Mouse (Mus musculus): ENCODE data around the gene Aqp2.

Aqp2 gene

DNA sequence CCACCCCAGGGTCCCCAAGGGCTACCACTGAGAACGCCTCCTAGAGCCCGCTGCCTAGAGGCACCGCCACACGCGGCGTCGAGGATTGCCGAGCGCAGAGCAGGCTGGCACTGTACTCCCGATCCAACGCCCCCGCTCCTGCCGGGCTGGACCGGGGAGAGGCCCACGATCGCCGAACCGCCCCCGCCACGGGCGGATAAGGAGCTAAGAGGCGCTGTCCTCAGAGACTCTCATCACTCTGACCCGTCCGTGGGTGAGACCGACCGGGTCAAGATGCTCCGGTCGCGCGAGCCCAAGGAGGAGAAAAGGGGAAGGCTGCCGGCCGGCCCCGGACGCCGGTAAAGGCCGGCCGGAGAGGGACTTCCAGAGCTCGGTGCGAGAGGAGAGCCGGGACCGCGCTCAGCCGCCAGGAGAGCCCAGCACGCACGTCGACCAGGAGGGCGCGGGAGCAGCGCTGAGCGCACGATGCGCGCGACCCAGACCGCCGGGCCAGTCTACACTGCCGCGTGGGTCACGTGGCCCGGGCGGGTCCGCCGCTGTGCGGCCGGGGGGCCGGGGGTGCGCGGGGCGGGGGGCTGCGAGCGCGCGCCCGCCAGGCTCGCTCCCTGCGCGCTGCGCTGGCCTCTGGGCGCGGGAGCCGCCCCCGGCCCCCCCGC lies 11.7 kb downstream of the Aqp2 start, which contains the start of gene Aqp5:
TSS of gene Aqp5 (plus strand) at position 354 of the 656 bp plus-strand sequence.
- no peak for DNase-seq (ENCODE audit: low spot score in 2 of 2)

DNA sequence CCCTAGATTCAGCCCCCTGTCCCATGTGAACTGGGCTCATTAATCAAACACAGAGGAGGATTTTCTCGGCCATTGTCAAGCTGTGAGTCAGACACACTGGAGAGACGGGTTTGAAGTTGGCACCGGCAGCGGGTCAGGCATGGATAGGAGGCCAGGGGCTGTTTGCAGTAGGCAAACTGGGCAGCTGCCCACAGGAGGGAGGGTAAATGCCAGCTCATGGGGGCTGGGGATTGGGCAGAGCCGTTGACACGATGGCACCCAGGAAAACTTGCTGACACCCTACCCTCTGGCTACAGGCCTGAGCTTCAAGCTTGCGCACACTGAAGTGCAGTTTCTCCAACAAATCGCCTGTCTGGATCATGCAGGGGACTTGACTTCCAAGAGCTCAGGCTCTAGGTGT lies 13.3 kb downstream of the Aqp2 start:
- no peak for DNase-seq (ENCODE audit: low spot score in 2 of 2)

DNA sequence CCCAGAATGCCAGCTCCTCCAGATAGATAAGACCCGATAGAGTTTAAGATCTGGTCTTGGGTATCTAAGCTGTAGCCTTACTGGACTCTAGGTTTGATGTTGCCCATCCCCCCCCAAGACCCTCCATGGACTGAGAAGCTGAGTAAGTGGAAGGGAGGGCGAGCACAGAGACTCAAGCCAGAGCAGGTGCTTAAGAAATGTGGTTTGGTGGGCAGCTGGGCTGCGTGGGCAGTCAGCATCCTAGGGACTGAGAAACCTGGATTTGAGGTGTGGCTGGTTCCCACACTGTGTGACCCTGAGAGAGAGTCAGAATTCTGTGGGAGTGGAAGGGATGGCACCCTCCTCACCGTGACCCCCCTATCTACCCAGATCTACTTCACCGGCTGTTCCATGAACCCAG lies 14.0 kb downstream of the Aqp2 start:
- no peak for DNase-seq (ENCODE audit: low spot score in 2 of 2)

DNA sequence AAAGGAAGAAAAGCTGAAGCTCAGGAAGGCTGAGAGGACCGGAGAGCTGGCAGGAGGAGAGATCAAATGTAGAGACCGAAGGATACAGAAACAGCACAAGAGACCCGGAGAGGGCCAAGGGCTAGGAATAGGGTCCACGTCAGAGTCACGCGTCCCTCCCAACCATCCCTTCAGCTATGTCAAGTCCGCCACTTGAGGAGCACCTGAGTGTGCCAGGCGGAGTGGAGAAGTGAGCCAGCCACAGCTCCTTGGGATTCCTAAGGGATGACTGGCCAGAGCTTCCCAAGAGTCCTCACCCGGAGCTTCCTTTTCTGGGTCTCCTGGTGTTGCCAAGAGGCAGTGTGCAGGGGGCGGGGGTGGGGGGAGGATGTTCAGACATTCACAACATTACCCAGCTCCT lies 16.1 kb downstream of the Aqp2 start:
- no peak for DNase-seq (ENCODE audit: low spot score in 2 of 2)

DNA sequence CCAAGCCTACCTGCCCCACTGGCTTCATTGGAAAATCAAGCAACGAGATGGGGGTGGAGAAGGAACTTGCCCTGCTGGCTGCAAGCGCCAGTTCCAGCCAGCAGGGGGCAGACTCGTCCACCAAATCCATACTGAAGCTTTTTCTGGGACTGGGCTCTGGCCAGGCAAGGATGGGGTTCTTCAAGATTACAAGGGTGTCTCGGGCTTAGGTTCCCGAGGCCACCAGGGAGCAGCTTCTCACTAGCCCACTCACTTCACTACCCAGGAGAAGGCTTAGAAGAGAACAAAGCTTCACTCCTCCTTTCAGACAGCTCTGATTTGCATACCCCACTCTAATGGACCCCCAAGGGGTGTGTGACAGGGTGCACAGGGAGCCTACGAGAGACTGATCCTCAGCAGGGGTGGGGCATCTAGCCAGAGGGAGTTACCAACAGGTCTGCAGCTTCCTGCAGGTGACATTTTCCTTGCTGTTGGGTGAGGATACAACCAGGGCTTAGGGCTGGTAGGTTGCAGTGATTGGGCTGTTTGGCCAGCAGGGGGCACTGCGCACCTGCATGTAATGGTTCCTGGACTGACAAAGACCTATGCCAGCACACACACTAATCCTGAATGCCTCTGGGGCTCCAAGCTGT lies 17.3 kb downstream of the Aqp2 start:
- DNase-seq (ENCODE audit: low spot score in 2 of 2) = peak; percentile 79 to 91

DNA sequence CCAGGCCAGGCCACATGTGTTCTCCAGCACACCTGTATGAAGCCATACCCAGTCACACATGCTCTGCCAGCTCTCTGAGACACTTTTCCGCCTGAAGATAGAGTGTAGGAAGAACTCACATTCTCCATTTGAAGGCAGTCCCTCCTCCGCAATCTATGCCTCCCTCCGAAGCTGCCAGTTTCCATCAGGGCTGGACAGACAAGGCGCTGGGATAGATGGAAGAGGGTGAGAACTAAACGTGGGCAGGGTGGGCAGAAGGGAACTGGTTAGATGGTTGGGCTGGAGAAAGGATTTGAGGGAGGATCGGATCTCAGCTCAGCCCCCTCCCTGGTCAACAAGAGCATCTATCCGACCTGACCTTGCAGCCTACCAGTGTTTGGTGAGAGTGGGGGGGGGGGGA lies 18.0 kb downstream of the Aqp2 start:
- no peak for DNase-seq (ENCODE audit: low spot score in 2 of 2)

DNA sequence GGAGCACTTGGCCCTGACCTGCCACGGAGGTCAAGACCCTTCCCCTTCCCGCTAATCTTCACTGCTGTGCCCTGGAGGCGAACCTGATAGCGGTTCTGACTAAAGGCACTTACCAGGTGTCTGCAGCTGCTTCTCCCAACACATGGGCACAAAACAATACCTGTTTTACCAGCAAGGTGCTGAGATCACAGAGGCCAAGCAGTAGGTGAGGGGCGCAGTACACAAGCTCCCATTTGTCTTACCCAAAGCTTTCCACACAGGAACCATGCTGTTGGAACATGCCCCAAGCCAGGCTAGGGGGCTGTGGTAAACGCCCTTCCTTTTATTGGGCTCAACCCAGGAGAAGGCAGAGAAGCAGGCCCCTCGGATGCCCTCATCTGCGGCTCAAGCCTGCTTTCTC lies 18.7 kb downstream of the Aqp2 start:
- no peak for DNase-seq (ENCODE audit: low spot score in 2 of 2)

DNA sequence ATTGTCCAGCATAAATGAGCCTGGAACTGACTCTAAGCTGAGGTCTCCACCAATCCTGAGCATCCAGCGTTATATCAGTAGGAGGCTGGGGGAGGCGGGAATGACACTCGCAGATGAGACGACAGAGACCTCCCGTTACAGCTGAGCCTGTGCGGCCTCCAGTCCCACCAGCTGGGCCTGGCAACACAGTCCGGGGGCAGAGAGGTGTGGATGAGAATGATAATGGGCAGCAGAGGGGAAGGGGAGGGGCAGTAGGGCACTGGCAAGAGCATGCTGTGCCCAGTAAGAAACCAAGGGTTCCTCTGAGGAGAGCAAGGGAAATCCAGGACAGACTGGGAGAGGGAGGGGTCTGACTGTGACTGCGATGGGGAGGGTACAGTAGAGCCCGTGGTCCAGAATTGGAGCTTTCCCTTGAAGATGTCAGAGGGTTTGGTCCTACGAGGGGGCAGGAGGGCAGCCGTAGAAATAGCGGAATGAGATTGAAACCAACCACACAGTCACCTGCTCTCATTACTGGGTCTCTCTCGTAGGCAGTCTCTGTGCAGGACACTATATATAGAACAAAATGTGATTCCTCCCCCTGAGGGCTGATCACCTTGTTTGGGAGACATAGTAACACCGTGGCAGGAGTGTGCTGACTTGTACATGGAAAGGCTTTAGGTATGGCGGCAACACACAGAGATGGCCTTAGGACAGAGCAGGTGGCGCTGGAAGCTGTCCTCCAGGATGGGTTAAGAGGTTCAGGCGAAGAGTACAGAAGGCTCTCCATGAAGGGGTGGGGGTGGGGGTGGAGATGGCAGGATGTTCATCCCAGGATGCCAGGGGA lies 20.6 kb downstream of the Aqp2 start:
- no peak for DNase-seq (ENCODE audit: low spot score in 2 of 2)

DNA sequence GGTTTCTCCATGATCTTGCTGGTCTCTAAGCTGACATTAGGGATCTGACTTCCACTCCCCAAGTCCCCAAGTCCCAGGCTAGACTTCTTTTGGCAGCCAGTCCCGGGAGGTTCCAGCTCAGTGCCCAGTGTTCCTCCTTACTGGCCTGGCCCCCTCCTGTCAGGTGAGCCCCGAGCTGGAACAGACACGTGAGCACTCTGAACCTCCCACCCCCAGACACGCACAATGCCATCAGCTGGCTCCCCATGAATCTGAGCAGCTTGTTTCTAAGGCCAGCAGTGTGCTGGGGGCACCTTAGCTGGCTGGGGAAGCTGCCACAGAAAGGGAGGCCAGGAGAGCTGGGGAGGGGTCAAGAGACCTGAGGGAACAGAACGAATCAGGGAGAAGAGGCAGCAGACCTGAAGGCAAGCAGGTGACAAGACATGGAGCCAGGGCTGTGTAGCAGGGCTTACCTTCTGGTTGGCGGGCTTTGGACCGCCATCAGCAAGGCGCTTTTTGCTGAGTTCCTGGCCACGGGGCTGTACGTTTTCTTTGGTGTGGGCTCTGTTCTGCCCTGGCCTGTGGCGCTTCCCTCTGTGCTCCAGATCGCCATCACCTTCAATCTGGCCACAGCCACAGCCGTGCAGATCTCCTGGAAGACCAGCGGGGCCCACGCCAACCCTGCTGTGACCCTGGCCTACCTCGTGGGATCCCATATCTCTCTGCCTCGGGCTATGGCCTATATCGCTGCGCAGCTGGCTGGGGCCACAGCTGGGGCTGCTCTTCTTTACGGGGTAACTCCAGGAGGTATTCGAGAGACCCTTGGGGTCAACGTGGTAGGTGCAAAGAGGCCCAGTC lies 22.3 kb downstream of the Aqp2 start, which contains the start of gene Aqp6:
TSS of gene Aqp6 (plus strand) at position 415 of the 837 bp plus-strand sequence.
- no peak for DNase-seq (ENCODE audit: low spot score in 2 of 2)

DNA sequence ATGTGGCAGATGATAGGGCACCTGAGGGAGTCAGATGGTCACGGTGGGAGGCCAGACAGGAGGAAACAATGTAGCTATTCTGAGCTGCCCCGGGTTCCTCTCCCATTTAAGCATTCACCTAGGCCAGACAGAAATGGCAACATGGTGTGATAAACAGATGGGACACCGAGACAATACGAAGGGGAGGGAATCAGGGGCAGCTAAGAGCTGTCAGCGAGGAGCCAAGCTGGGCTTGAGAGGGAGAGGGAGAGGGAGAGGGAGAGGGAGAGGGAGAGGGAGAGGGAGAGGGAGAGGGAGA lies 22.9 kb downstream of the Aqp2 start:
- no peak for DNase-seq (ENCODE audit: low spot score in 2 of 2)

DNA sequence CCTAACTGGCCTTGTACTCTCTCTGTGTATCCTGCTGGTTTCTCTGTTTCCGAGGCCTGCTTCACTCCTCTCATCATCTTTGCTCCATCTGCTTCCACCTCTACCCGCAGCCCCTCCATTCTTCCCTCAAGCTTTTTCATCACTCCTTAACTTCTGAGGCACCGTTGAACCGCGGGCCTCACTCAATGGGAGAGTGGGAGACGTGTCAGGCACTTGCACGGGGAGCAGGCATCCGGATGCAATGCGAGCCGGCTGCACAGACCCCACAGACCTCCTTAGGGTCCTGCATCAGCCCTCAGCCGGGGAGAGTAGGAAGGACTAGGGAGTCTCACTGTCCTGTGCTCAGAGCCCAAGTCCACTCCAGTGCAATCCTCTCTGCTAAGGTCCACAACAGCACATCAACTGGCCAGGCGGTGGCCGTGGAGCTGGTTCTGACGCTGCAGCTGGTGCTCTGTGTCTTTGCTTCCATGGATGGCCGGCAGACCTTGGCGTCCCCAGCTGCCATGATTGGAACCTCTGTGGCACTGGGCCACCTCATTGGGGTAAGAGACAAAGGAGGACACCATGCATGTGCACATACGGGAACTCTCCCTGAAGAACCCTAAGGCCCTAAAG lies 23.5 kb downstream of the Aqp2 start:
- no peak for DNase-seq (ENCODE audit: low spot score in 2 of 2)

DNA sequence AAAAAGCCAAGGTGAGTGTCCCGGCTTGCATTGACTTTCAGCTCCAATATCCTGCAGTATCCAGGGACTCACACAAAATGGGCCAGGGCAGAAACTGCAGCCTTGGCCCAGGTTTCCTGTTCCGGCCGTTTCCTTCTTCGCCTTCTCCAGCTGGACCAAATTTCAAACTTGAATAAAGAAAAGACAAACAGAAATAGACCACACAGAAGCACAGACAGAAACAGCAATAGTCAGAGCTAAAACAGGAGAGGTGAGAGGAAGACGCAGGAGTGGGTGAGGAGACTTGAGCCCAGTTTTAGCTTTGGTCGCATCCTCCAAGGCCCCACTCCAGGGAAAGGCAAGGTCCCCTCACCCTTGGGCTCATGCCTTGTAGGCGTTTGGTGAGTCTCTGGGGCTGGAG lies 24.4 kb downstream of the Aqp2 start:
- DNase-seq (ENCODE audit: low spot score in 2 of 2) = no peak

DNA sequence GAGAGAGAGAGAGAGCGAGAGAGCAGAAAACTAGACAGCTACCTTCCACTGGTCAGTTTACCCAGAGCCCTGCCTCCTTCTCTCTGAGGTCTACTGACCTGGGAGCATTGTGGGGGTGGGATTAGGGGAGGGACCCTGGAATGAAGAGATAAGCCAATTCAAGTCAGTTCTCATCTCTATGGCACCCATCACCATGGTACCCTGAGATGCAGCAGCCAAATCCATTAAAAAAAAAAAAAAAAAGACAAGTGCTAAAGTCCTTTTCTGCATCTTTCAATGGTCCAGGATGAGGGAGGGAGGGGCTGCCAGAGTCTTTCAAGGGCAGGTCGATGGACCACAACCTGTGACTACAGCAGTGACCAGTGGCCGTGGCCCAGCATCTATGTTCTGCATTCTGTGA lies 26.7 kb downstream of the Aqp2 start:
- DNase-seq (ENCODE audit: low spot score in 2 of 2) = no peak

DNA sequence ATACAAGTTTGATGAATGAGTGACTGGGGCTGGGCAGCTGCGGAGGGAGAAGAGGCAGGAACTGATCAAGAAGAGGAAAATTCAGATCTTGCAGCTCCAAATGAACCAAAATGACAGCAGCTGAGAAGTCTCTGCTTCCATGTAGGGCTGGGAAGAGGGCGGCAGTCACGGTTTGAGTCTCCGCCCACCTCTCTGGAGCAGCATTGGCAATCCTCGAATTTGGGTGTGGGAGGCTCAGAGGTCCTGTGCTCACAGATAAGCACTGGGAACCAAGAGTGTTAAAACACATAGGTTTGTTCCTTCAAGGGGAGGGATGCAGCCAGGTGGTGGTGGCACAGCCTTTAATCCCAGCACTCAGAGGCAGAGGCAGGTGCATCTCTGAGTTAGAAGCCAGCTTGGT lies 27.7 kb downstream of the Aqp2 start:
- peak in 1 of 2 experiments; percentile 46 for DNase-seq (ENCODE audit: low spot score in 2 of 2)

DNA sequence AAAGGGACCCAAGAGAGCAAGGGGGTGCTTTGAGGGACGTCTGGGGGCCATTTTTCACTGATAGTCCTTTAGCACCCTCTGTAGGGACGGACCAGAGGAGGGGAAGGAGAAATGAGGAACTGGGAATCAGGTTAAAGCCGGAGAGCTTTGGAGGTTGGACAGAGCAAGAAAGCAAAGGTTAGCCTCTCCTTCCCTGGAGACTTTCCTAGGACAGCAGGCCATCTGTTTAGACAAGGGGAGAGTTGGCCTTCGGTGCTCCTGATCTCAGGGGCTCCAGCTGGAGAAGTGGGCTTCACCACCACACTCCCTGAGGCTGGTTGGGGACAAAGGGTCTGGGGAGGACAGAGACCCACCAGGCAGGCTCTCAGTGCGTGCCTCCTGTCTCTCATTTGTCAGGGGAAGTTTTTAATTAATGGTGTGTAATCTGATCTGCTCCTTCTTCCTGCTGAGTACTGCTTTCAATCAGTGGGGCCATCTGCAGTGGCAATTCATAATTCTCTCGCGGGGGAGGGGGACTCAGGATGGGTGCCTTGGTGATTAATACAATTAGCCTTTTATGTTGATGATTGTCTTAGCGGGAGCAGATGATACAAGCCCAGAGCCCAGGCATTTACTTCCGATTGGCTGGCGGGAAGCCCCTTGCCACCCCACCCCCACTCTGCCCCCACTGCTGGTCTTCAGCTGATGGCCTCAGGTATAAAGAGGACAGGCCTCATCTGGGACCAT lies 28.7 kb downstream of the Aqp2 start:
- no peak for DNase-seq (ENCODE audit: low spot score in 2 of 2)

DNA sequence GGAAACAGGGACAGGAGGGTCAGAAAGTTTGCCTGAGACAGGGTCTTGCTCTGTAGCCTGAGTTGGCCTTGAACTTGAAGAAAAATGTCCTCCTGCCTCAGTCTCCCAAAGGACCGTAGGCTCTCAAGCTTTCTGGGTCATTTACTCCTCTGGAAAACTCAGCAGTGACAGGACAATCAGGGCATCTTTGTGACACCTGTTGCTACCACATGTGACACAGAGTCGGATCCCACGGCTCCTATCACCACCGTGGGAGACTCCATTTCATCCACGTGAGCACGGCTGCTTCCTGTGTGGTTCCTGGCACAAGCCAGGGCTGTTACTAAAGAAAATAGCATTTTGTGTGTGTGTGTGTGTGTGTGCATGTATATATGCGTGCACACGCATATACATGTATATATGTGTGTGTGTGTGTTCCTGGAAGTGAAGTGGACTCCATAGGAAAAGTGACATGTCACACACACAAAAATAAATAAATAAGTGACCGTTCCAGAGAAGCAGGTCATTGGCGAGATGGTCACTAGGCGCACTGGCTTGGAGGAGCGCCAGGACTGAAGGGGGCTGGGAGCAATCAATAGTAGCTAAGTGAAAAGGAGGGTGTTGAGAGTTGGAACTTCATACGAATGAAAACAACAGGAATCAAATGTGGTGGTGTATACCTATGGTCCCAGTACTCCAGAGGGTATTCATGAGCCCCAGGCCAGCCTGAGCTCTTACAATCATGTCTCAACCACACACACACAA lies 29.7 kb downstream of the Aqp2 start:
- DNase-seq (ENCODE audit: low spot score in 2 of 2) = no peak

DNA sequence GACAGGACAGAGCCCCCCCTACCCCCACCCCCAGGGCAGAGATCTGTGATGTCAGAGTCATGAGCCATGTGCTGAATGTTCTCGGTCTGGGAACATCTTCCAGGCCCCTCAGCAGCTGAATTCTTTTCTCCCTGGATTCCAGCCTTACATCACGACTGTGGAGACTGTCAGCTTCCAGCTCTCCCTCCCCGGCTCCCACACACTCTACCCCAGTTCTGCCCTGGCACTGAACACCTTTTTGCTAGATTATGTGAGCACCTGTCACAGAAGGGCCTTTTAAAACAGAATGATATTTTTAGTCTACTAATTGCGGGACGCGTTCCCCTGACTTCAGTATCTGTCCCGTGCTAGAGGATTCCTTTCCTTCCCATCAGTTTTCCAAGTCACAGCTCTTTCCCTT lies 32.7 kb downstream of the Aqp2 start:
- DNase-seq (ENCODE audit: low spot score in 2 of 2) = no peak

DNA sequence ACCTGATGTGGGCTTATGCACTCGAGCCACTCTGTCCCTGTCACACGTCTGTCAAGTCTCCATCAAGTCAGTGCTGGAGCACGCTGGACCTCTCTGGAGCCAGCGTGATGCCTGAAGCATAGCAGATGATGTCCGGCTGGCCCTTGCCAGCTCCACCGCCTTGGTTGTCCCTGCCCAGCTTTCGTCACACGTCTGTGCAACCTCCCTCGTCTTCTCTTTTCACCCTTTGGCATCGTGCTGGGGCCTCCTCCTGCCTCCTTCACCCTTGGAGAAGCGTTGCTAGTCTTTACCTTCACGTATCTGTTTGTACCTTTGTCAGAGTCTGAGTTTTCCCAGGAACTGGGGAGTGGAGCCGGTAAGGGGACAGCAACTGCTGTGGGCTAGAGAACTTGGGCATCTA lies 35.4 kb downstream of the Aqp2 start:
- DNase-seq (ENCODE audit: low spot score in 2 of 2) = no peak

DNA sequence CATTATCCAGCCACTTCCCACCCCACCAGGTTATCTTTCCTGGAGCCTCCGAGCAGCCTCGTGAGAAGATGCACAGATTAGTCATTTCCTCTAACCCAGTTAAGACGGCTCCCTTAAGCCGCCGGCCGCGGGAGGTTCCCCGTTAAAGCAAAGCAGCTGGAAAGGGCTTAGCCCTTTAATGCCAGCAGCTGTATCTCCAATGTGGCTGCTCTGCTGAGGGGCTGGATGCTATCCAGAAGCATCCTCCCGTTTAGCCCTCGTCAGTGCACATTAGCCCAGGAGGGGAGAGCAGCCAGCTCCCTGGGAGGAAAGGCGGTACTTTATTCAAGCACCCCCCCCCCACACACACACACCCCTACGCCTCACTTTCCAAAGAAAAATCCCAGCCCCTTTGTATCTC lies 35.9 kb downstream of the Aqp2 start:
- DNase-seq (ENCODE audit: low spot score in 2 of 2) = no peak

DNA sequence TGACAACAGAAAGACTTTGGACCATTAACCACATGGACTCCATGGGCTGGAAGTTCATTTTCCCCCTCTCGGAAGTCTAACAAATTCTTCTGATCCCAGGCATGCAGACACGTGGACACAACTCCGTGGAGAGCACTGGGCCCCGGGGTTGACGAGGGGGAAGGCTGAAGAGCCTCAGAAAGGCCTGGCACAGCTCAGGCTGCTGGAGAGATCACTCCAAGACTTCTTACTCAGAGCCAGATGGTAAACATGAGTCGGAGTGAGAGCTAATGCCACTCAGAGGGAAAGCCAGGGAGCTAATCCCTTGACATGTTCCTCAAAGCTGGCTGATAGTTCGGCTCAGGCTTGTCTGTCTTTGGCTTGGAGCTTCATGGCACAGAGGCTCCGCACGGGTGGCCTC lies 36.4 kb downstream of the Aqp2 start:
- DNase-seq (ENCODE audit: low spot score in 2 of 2) = no peak

All from spleen, postnatal 4 days (tissue).